Mouse (Mus musculus) splenic B cell, adult 2 months (primary cell): ENCODE measurements at regions not wholly inside any gene's neighbourhood (a gene's known extent, or its start where the extent isn't known, plus 50 kb on each side); places are given as distances from the start of the nearest gene placed in this dataset.

Source experiments
- DNase-seq: peaks from one replicate; pipeline ENCODE4 v3.0.0-alpha.2; 2011; ENCODE audit warnings: low read depth, low spot score
- H3K27me3 ChIP-seq: 2 replicates; pipeline ENCODE4 v1.6.1; 2012; ENCODE audit warnings: mild to moderate bottlenecking, low read length, moderate library complexity, mixed read lengths; ENCODE audit not compliant: control insufficient read depth, poor library complexity, insufficient read depth, severe bottlenecking
- H3K36me3 ChIP-seq: 2 replicates; pipeline ENCODE4 v1.6.1; 2012; ENCODE audit warnings: mild to moderate bottlenecking, low read length, moderate library complexity, mixed read lengths; ENCODE audit not compliant: control insufficient read depth, poor library complexity, insufficient read depth, severe bottlenecking

GRCm38 (mm10) chr8:113916649-113917048 is 68.1 kb upstream of the Adamts18 start:
- Histone ChIP-seq H3K27me3 (no peaks in the 10 kb centered on the region), H3K36me3 (no peaks in the 10 kb centered on the region)
- no peak for DNase-seq

GRCm38 (mm10) chr8:113917197-113917596 is 68.7 kb upstream of the Adamts18 start:
- no peak for DNase-seq
- Histone ChIP-seq H3K36me3 (no peaks in the 10 kb centered on the region), H3K27me3 (no peaks in the 10 kb centered on the region)

- H3K27me3 ChIP-seq, result no peaks in the 10 kb centered on the region
- H3K36me3 ChIP-seq, result no peaks in the 10 kb centered on the region
- no peak for DNase-seq
Observed at GRCm38 (mm10) chr8:113920306-113920705, 71.8 kb upstream of the Adamts18 start.

- DNase-seq, result no peak
- H3K27me3 ChIP-seq, result no peaks in the 10 kb centered on the region
- H3K36me3 ChIP-seq, result no peaks in the 10 kb centered on the region
Observed at GRCm38 (mm10) chr8:113923381-113923780, 74.8 kb upstream of the Adamts18 start.

GRCm38 (mm10) chr8:113953721-113954120 is 105.2 kb upstream of the Adamts18 start:
- no peaks in the 10 kb centered on the region for H3K27me3 ChIP-seq
- no peaks in the 10 kb centered on the region for H3K36me3 ChIP-seq
- no peak for DNase-seq

- Histone ChIP-seq H3K27me3 (no peaks in the 10 kb centered on the region), H3K36me3 (no peaks in the 10 kb centered on the region)
- no peak for DNase-seq
Observed at GRCm38 (mm10) chr8:113956439-113957043, 108.0 kb upstream of the Adamts18 start.

- DNase-seq, result no peak
- Histone ChIP-seq H3K36me3 (no peaks in the 10 kb centered on the region), H3K27me3 (no peaks in the 10 kb centered on the region)
Observed at GRCm38 (mm10) chr8:113957821-113958220, 109.3 kb upstream of the Adamts18 start.

- Histone ChIP-seq H3K27me3 (no peaks in the 10 kb centered on the region), H3K36me3 (no peaks in the 10 kb centered on the region)
- DNase-seq, result no peak
Observed at GRCm38 (mm10) chr8:113975810-113976209, 127.3 kb upstream of the Adamts18 start.

- no peaks in the 10 kb centered on the region for H3K27me3 ChIP-seq
- DNase-seq, result no peak
Observed at GRCm38 (mm10) chr8:113976626-113977025, 128.1 kb upstream of the Adamts18 start.

GRCm38 (mm10) chr8:113977072-113977471 is 128.5 kb upstream of the Adamts18 start:
- H3K27me3 ChIP-seq, result no peaks in the 10 kb centered on the region
- H3K36me3 ChIP-seq, result no peaks in the 10 kb centered on the region
- DNase-seq, result no peak

More at GRCm38 (mm10) chr8:113976626-113977025, 128.1 kb upstream of the Adamts18 start:
- no peaks in the 10 kb centered on the region for H3K36me3 ChIP-seq

GRCm38 (mm10) chr8:113978946-113979345 is 130.4 kb upstream of the Adamts18 start:
- Histone ChIP-seq H3K27me3 (no peaks in the 10 kb centered on the region), H3K36me3 (no peaks in the 10 kb centered on the region)
- no peak for DNase-seq

- Histone ChIP-seq H3K27me3 (no peaks in the 10 kb centered on the region), H3K36me3 (no peaks in the 10 kb centered on the region)
- no peak for DNase-seq
Observed at GRCm38 (mm10) chr8:113979837-113980236, 131.3 kb upstream of the Adamts18 start.

- no peak for DNase-seq
- H3K27me3 ChIP-seq, result no peaks in the 10 kb centered on the region
Observed at GRCm38 (mm10) chr8:113981339-113981738, 132.8 kb upstream of the Adamts18 start.

GRCm38 (mm10) chr8:113984845-113985244 is 136.3 kb upstream of the Adamts18 start:
- peak; percentile 9 for DNase-seq
- Histone ChIP-seq H3K36me3 (no peaks in the 10 kb centered on the region), H3K27me3 (no peaks in the 10 kb centered on the region)

More at GRCm38 (mm10) chr8:113981339-113981738, 132.8 kb upstream of the Adamts18 start:
- no peaks in the 10 kb centered on the region for H3K36me3 ChIP-seq

- H3K27me3 ChIP-seq, result no peaks in the 10 kb centered on the region
- no peak for DNase-seq
- no peaks in the 10 kb centered on the region for H3K36me3 ChIP-seq
Observed at GRCm38 (mm10) chr8:113985471-113985870, 136.9 kb upstream of the Adamts18 start.

- Histone ChIP-seq H3K27me3 (no peaks in the 10 kb centered on the region), H3K36me3 (no peaks in the 10 kb centered on the region)
- no peak for DNase-seq
Observed at GRCm38 (mm10) chr8:113985948-113986347, 137.4 kb upstream of the Adamts18 start.
